Mouse (Mus musculus): ENCODE data around the gene Onecut1. TPM values are rescaled to one million over a fixed set of nuclear protein-coding genes. Genes with fewer than 3 reads are reported as not detected.

Onecut1 gene
- polyA plus RNA-seq, 1 experiment from 2014 or later = 10.7 TPM

DNA sequence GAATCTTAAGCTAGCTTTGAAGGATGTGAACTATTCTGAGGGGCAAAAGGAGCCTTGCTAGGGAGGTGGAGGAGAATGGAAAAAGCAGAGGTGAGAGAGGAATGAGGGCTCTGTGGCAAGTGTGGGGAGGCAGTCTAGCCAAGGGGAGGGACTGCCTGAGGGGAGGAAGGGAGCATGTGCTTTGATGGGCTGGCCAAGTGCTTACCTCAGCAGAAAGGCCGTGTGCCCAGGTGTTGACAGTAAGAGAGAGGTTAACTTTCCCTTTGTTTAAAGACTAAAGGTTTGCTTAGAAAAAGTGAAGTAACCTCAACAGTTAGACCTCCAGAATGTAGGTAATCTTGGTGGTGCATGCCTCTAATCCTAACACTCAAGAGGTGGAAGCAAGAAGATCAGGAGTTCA lies 59.7 kb downstream of the Onecut1 start:
- Histone ChIP-seq H3K9me3 (no peaks in the 10 kb centered on the region; the same call in 1 of the 2 replicates), H3K4me1 (replicated peaks) (peaks cover 20% of the 10 kb centered on the region), H3K27me3 (no peaks in the 10 kb centered on the region), H3K36me3 (no peaks in the 10 kb centered on the region), H3K4me3 (replicated peaks) (no peak overlapping the region), H3K9ac (replicated peaks) (no peak overlapping the region), H3K27ac (no peak overlapping the region), H3K4me2 (replicated peaks) (no peak overlapping the region)
- no peak for ATAC-seq
- WGBS = 86% methylated on average over 1 of the region's 1 CpGs

GRCm38 (mm10) chr9:74922884-74923283 lies 61.2 kb downstream of the Onecut1 start:
- no peak overlapping the region for H3K9ac ChIP-seq (replicated peaks)
- H3K4me2 ChIP-seq (replicated peaks) = no peak overlapping the region
- ATAC-seq = no peak
- peaks cover 20% of the 10 kb centered on the region for H3K4me1 ChIP-seq (replicated peaks)
- no peaks in the 10 kb centered on the region for H3K27me3 ChIP-seq
- no peak overlapping the region for H3K27ac ChIP-seq
- WGBS = 83% methylated on average over 3 of the region's 3 CpGs
- H3K4me3 ChIP-seq (replicated peaks) = no peak overlapping the region
- H3K9me3 ChIP-seq = no peaks in the 10 kb centered on the region; the same call in 1 of the 2 replicates
- H3K36me3 ChIP-seq = no peaks in the 10 kb centered on the region

GRCm38 (mm10) chr9:74923291-74923977 lies 61.7 kb downstream of the Onecut1 start:
- 91% methylated on average over 6 of the region's 6 CpGs for WGBS

GRCm38 (mm10) chr9:74925220-74925769 lies 63.6 kb downstream of the Onecut1 start:
- Histone ChIP-seq H3K36me3 (no peaks in the 10 kb centered on the region), H3K27ac (peak overlapping the region; percentile 52), H3K4me2 (replicated peaks) (no peak overlapping the region), H3K9me3 (no peaks in the 10 kb centered on the region), H3K4me1 (replicated peaks) (peaks cover 20% of the 10 kb centered on the region), H3K4me3 (replicated peaks) (no peak overlapping the region), H3K27me3 (no peaks in the 10 kb centered on the region), H3K9ac (replicated peaks) (no peak overlapping the region)
- ATAC-seq = peak; percentile 64
- 11% methylated on average over 10 of the region's 10 CpGs for WGBS

More at GRCm38 (mm10) chr9:74923291-74923977, 61.7 kb downstream of the Onecut1 start:
- Histone ChIP-seq H3K4me2 (replicated peaks) (no peak overlapping the region), H3K9ac (replicated peaks) (no peak overlapping the region), H3K36me3 (no peaks in the 10 kb centered on the region), H3K4me3 (replicated peaks) (no peak overlapping the region), H3K9me3 (no peaks in the 10 kb centered on the region), H3K4me1 (replicated peaks) (peaks cover 20% of the 10 kb centered on the region), H3K27me3 (no peaks in the 10 kb centered on the region), H3K27ac (no peak overlapping the region)
- no peak for ATAC-seq

GRCm38 (mm10) chr9:74929981-74930423 lies 68.3 kb downstream of the Onecut1 start:
- no peak overlapping the region for H3K4me3 ChIP-seq (replicated peaks)

DNA sequence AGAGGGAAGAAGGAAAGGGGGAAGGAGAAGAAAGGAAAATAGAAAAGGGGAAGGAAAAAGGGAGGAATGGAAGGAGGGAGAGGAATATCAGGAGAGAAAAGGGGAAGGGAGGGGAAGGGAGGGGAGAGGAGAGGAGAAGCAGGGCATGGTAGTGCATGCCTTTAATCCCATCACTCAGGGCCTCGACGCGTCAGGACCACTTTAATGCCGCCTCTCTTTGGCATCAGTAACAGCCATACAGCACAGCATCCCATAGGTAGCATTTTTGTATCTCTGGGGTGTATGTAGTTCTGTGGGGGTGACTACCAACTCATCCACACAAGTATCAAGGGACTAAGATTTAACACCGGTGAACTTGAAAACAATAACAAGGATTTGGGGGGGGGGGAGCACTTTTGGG lies 68.9 kb downstream of the Onecut1 start:
- Histone ChIP-seq H3K27me3 (no peaks in the 10 kb centered on the region), H3K4me3 (replicated peaks) (no peak overlapping the region), H3K4me2 (replicated peaks) (no peak overlapping the region), H3K9me3 (no peaks in the 10 kb centered on the region), H3K36me3 (no peaks in the 10 kb centered on the region), H3K4me1 (replicated peaks) (peaks cover 3% of the 10 kb centered on the region), H3K27ac (no peak overlapping the region), H3K9ac (replicated peaks) (no peak overlapping the region)
- WGBS = 83% methylated on average over 5 of the region's 5 CpGs
- no peak for ATAC-seq

More at GRCm38 (mm10) chr9:74929981-74930423, 68.3 kb downstream of the Onecut1 start:
- Histone ChIP-seq H3K9ac (replicated peaks) (no peak overlapping the region), H3K9me3 (no peaks in the 10 kb centered on the region), H3K36me3 (no peaks in the 10 kb centered on the region), H3K27ac (no peak overlapping the region), H3K27me3 (no peaks in the 10 kb centered on the region), H3K4me2 (replicated peaks) (no peak overlapping the region), H3K4me1 (replicated peaks) (peaks cover 9% of the 10 kb centered on the region)
- no peak for ATAC-seq
- 94% methylated on average over 4 of the region's 4 CpGs for WGBS

DNA sequence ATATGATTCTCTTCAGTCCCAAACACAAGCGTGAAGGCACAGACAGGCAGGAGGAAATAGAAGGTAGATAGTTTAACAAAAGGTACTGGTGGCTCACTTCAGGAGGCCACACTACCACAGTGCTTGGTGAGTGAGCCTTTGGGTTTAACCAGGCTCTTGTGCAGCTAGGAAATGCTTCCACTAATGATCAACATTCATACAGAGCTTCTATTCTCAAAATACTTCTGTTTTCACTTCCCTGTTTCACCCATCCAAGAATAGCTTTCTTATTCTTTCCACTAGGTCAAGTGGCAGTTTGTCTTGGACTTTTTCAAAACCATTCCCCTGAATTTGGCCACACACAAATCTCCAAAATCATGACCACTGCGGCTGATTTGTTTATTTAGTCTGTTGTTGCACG lies 73.6 kb downstream of the Onecut1 start:
- 83% methylated on average over 3 of the region's 3 CpGs for WGBS
- Histone ChIP-seq H3K9ac (replicated peaks) (no peak overlapping the region), H3K36me3 (no peaks in the 10 kb centered on the region), H3K9me3 (no peaks in the 10 kb centered on the region), H3K4me3 (replicated peaks) (no peak overlapping the region), H3K4me1 (replicated peaks) (no peaks in the 10 kb centered on the region), H3K27me3 (no peaks in the 10 kb centered on the region), H3K27ac (no peak overlapping the region), H3K4me2 (replicated peaks) (no peak overlapping the region)
- ATAC-seq = no peak

DNA sequence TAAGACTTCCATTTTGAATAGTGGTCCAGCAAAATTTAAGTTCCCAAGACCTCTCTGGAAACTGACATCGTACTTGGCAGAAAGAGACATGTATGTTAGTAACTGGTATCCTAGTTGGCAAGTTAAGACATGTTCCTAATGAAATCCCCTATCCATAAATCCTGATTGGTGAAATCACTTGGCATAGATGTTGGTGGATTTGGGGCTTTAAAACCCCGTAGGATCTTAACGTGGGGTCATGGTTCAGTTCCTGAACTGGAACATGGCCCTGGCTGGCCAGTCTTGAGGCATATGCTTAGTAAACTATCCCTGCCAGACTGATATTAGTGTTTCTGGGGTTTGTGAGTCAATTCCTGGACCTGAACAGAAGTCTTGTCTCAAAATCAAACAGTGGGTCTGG lies 76.0 kb downstream of the Onecut1 start:
- no peak overlapping the region for H3K27ac ChIP-seq
- ATAC-seq = no peak
- H3K4me2 ChIP-seq (replicated peaks) = no peak overlapping the region
- H3K27me3 ChIP-seq = no peaks in the 10 kb centered on the region
- H3K4me3 ChIP-seq (replicated peaks) = no peak overlapping the region
- H3K9ac ChIP-seq (replicated peaks) = no peak overlapping the region
- H3K4me1 ChIP-seq (replicated peaks) = no peaks in the 10 kb centered on the region
- 93% methylated on average over 3 of the region's 3 CpGs for WGBS
- H3K36me3 ChIP-seq = no peaks in the 10 kb centered on the region
- H3K9me3 ChIP-seq = no peaks in the 10 kb centered on the region

DNA sequence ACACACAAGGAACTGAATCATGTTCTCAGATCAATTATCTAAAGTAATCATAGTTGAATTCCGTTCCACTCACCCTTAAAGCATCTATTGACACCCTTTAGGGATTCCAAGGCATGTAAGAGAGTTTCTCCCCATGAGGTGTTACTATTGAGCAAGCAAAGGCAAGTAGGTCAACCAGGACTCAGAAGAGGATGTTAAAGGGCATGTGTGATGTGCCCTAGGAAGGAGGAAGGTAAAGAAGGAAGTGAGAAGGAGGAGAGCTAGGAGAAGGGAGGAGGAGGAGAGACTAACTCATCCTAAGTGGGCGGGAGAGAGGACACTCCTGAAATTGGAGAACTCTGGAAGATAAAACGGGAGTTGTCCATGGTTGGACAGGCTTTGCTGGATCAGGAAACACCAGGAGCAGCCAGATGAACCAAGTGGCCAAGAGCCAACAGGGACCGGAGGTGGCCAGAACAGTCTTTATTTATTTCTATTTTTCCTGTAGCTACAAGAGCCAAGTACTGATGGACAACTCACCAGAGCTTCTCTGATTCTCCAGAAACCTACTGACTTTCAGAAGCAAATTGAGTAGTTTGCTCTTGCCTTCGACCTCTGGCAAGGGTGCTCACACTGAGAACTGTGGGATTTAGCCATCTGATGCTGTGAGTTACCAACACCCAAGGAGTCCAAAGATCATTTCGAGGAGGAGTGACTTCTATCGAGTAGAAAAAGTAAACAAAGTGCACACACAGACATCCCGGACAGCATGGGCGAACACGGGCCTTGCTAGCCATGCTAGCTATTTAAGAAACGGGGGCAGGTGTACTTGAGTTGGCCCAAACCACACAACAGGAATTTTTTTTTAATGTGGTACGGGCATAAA lies 77.2 kb downstream of the Onecut1 start:
- H3K4me2 ChIP-seq (replicated peaks) = no peak overlapping the region
- no peaks in the 10 kb centered on the region for H3K27me3 ChIP-seq
- H3K36me3 ChIP-seq = no peaks in the 10 kb centered on the region
- H3K27ac ChIP-seq = no peak overlapping the region
- no peak overlapping the region for H3K9ac ChIP-seq (replicated peaks)
- no peaks in the 10 kb centered on the region for H3K4me1 ChIP-seq (replicated peaks)
- no peak overlapping the region for H3K4me3 ChIP-seq (replicated peaks)
- H3K9me3 ChIP-seq = no peaks in the 10 kb centered on the region
- no peak for ATAC-seq
- WGBS = 87% methylated on average over 12 of the region's 12 CpGs

Other genes with a start within 250 kb of the Onecut1 start
- 31.3 TPM in 2 replicates for gene Fam214a, start 91.0 kb downstream of the Onecut1 start, polyA plus RNA-seq (2015; fragmentation: Nextera tagmentation; extraction: Ambion mirVana)
- 236 and 245 TPM in 2 replicates for gene Arpp19, start 175.7 kb downstream of the Onecut1 start, polyA plus RNA-seq (2015; fragmentation: Nextera tagmentation; extraction: Ambion mirVana)
- 26.3 and 27.8 TPM in 2 replicates for gene Myo5a, start 209.1 kb downstream of the Onecut1 start, polyA plus RNA-seq (2015; fragmentation: Nextera tagmentation; extraction: Ambion mirVana)